ENCODE assay signal across 9 mouse cellular contexts in the genomic region with DNA sequence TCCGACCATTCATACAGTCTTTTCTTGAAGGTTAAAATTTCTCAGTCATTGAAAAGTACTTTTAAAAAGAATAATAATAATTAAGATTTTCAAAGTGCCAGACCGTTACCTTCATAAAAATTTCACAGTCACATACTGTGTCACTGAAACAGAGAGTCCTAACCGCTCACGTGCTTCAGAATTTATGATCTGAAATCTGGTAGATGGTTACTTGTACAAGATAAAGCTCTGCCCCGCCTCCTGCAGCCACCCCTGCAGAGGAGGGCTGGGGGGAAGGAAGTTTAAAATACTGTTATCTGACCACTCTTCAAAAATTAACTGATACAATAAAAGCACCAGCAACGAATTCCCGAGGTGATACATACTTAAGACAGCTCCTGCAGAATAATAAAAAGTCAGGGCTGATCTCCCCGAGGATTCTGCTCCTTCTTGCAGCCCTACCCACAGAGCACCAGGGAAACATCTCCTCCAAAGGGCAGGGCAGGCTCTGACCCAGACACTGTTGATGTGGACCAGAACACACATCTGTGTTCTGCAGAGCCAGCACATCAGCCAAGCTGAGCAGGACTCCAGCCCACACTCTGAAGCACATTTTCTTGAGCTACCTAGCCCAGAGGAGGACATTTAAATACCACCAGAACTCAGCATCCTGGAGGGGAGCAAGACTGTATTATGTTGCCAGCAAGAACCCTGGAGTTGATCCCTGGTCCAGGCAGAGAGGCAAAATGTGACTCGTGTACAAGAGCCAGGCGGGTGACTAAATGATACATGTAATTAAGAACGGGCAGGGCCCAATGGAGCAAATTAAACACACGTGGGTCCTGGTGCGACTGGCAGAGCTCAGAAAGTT.
A peak's percentile ranks its signal among the peaks of the same experiment; 100 is the strongest.
DNase-seq lines count a peak whose midpoint lies in the region; ATAC-seq and TF ChIP-seq lines count a peak whose summit lies in the region.
"Had no signal": no experiment of that assay in that cellular context is flagged by ENCODE, and none has a peak within 500 bp of the region (broad histone marks: within the 10 kb centered on the region; RNA-seq: fewer than 3 reads in every experiment).

No protein-coding gene starts in this region.

- H3K9ac ChIP-seq in neural tube, embryonic 15.5 days (replicated peaks), result no peak overlapping the region
- H3K9ac ChIP-seq in liver, embryonic 15.5 days, result no peak overlapping the region
- H3K9ac ChIP-seq in stomach, postnatal 0 days (ENCODE audit: low read length), result 0 out of 2 replicates have a peak overlapping the region, but pooled peaks have one; percentile 1

- H3K4me2 ChIP-seq in neural tube, embryonic 15.5 days, result no peak overlapping the region
- peak overlapping the region; percentile 41 for H3K4me2 ChIP-seq in liver, embryonic 15.5 days
- H3K4me2 ChIP-seq in stomach, postnatal 0 days (replicated peaks; ENCODE audit: low read depth), result no peak overlapping the region

- H3K4me3 ChIP-seq in neural tube, embryonic 15.5 days (replicated peaks), result no peak overlapping the region
- no peak overlapping the region for H3K4me3 ChIP-seq in liver, embryonic 15.5 days (replicated peaks)
- no peak overlapping the region for H3K4me3 ChIP-seq in stomach, postnatal 0 days (ENCODE audit: low read depth, low read length)
- H3K4me3 ChIP-seq: erythroblast, embryonic 14.5 days had no signal

- no peaks in the 10 kb centered on the region for H3K36me3 ChIP-seq in neural tube, embryonic 15.5 days
- H3K36me3 ChIP-seq in liver, embryonic 15.5 days (replicated peaks), result no peaks in the 10 kb centered on the region
- no peaks in the 10 kb centered on the region for H3K36me3 ChIP-seq in stomach, postnatal 0 days (ENCODE audit: control insufficient read depth, insufficient read depth, low read length)

- H3K27ac ChIP-seq in neural tube, embryonic 15.5 days (replicated peaks), result no peak overlapping the region
- H3K27ac ChIP-seq in liver, embryonic 15.5 days (replicated peaks), result peak overlapping the region; percentile 61
- peak overlapping the region; percentile 69 for H3K27ac ChIP-seq in stomach, postnatal 0 days (replicated peaks)

- H3K9me3 ChIP-seq in neural tube, embryonic 15.5 days (replicated peaks), result no peaks in the 10 kb centered on the region
- no peaks in the 10 kb centered on the region for H3K9me3 ChIP-seq in liver, embryonic 15.5 days (replicated peaks)
- H3K9me3 ChIP-seq in stomach, postnatal 0 days (ENCODE audit: control insufficient read depth, low read length), result no peaks in the 10 kb centered on the region

- H3K27me3 ChIP-seq in neural tube, embryonic 15.5 days (replicated peaks), result peaks cover 11% of the 10 kb centered on the region; the same call in 1 of the 2 replicates
- H3K27me3 ChIP-seq in liver, embryonic 15.5 days, result 0 out of 2 replicates have a peak, but pooled peaks cover 6% of the 10 kb centered on the region
- no peaks in the 10 kb centered on the region for H3K27me3 ChIP-seq in stomach, postnatal 0 days (ENCODE audit: control insufficient read depth, insufficient read depth, low read length)

- no peak for ATAC-seq in neural tube, embryonic 15.5 days (ENCODE audit: low FRiP score)
- ATAC-seq in liver, embryonic 15.5 days (ENCODE audit: insufficient read depth), result no peak
- ATAC-seq in stomach, postnatal 0 days (ENCODE audit: low FRiP score, low TSS enrichment), result peak; percentile 60

- WGBS in neural tube, embryonic 15.5 days, result 22% methylated on average over 13 of the region's 13 CpGs
- 11% methylated on average over 13 of the region's 13 CpGs for WGBS in liver, embryonic 15.5 days (ENCODE audit: insufficient replicate concordance)
- WGBS in stomach, postnatal 0 days, result 25% methylated on average over 13 of the region's 13 CpGs

- TF ChIP-seq EP300 in stomach, postnatal 0 days (optimal IDR thresholded peaks at IDR 0.05), result no peak

- no peak for TF ChIP-seq CTCF in stomach, postnatal 0 days (IDR thresholded peaks at IDR 0.05; ENCODE audit: low read depth)

- peaks cover 48% of the 10 kb centered on the region for H3K4me1 ChIP-seq in neural tube, embryonic 15.5 days
- H3K4me1 ChIP-seq in liver, embryonic 15.5 days (replicated peaks), result peaks cover 51% of the 10 kb centered on the region
- H3K4me1 ChIP-seq in stomach, postnatal 0 days (replicated peaks; ENCODE audit: control insufficient read depth, insufficient read depth), result peaks cover 14% of the 10 kb centered on the region

- peak; percentile 68 for DNase-seq in embryo, embryonic 10 days (ENCODE audit: low spot score)
- DNase-seq in embryo, embryonic 9.5 days (ENCODE audit: extremely low spot score), result no peak
- peak; percentile 37 for DNase-seq in neural tube, embryonic 10.5 days (ENCODE audit: extremely low spot score, low spot score)
- DNase-seq in stomach, postnatal 0 days (ENCODE audit: low spot score), result peak; percentile 39
- no peak for DNase-seq in cerebellum, postnatal 14 days
- DNase-seq in layer of hippocampus, postnatal 36 days, result no peak

Comparison
In these comparisons a context has a peak if more than half of its experiments do, and no peak if none do; other contexts are left out.
1. DNase-seq: peak in embryo, embryonic 10 days (single experiment), neural tube, embryonic 10.5 days (single experiment) and stomach, postnatal 0 days (single experiment); none in embryo, embryonic 9.5 days (single experiment), cerebellum, postnatal 14 days (0 of 2) and layer of hippocampus, postnatal 36 days (0 of 2).